Mouse (Mus musculus): Measurements from ENCODE around the gene Rab44.

- TF ChIP-seq POLR2A (IDR thresholded peaks at IDR 0.05; ENCODE audit: borderline replicate concordance, insufficient read depth, low read length), result no peak
- TF ChIP-seq CTCF (IDR thresholded peaks at IDR 0.05; ENCODE audit: borderline replicate concordance, insufficient read depth, low read depth, low read length), result no peak
Measured at GRCm38 (mm10) chr17:29185376-29186046, 71.6 kb downstream of the Rab44 start.

All from cerebellum, adult 2 months (tissue).